Comparison of ENCODE assay signal across 10 mouse cellular contexts in genomic region chr16:78317960-78318359, GRCm38 (mm10). TPM values are rescaled to one million over a fixed set of nuclear protein-coding genes. Genes with fewer than 3 reads are reported as not detected.
DNase-seq lines count a peak whose midpoint lies in the region; ATAC-seq and TF ChIP-seq lines count a peak whose summit lies in the region.
"Had no signal": no experiment of that assay in that cellular context is flagged by ENCODE, and none has a peak within 500 bp of the region (broad histone marks: within the 10 kb centered on the region; RNA-seq: fewer than 3 reads in every experiment).

No protein-coding gene starts in this region.

- TF ChIP-seq CTCF in stomach, postnatal 0 days (IDR thresholded peaks at IDR 0.05; ENCODE audit: low read depth) = no peak

- no peaks in the 10 kb centered on the region for H3K9me3 ChIP-seq in heart, embryonic 10.5 days
- H3K9me3 ChIP-seq in liver, embryonic 13.5 days (replicated peaks) = no peaks in the 10 kb centered on the region
- H3K9me3 ChIP-seq in stomach, postnatal 0 days (ENCODE audit: control insufficient read depth, low read length) = no peaks in the 10 kb centered on the region
- H3K9me3 ChIP-seq: hindbrain, embryonic 15.5 days had no signal

- no peak overlapping the region for H3K4me2 ChIP-seq in liver, embryonic 13.5 days
- no peak overlapping the region for H3K4me2 ChIP-seq in stomach, postnatal 0 days (replicated peaks; ENCODE audit: low read depth)
- H3K4me2 ChIP-seq: hindbrain, embryonic 15.5 days had no signal

- 0 out of 2 replicates have a peak, but pooled peaks cover 2% of the 10 kb centered on the region for H3K36me3 ChIP-seq in heart, embryonic 10.5 days
- H3K36me3 ChIP-seq in liver, embryonic 13.5 days = no peaks in the 10 kb centered on the region
- H3K36me3 ChIP-seq in stomach, postnatal 0 days (ENCODE audit: control insufficient read depth, insufficient read depth, low read length) = no peaks in the 10 kb centered on the region
- H3K36me3 ChIP-seq: G1E; hindbrain, embryonic 15.5 days had no signal

- H3K4me1 ChIP-seq in heart, embryonic 10.5 days = peaks cover 68% of the 10 kb centered on the region
- peaks cover 5% of the 10 kb centered on the region; the same call in 1 of the 2 replicates for H3K4me1 ChIP-seq in liver, embryonic 13.5 days (replicated peaks)
- H3K4me1 ChIP-seq in stomach, postnatal 0 days (replicated peaks; ENCODE audit: control insufficient read depth, insufficient read depth) = no peaks in the 10 kb centered on the region

- no peak for TF ChIP-seq EP300 in stomach, postnatal 0 days (optimal IDR thresholded peaks at IDR 0.05)

- H3K9ac ChIP-seq in liver, embryonic 13.5 days = no peak overlapping the region
- no peak overlapping the region for H3K9ac ChIP-seq in stomach, postnatal 0 days (ENCODE audit: low read length)
- H3K9ac ChIP-seq: hindbrain, embryonic 15.5 days had no signal

- peak; percentile 49 for ATAC-seq in liver, embryonic 13.5 days (ENCODE audit: low read depth)
- peak; percentile 91 for ATAC-seq in stomach, postnatal 0 days (ENCODE audit: low FRiP score, low TSS enrichment)

- peak overlapping the region; percentile 72 for H3K27ac ChIP-seq in heart, embryonic 10.5 days
- no peak overlapping the region for H3K27ac ChIP-seq in liver, embryonic 13.5 days
- no peak overlapping the region; the same call in 1 of the 2 replicates for H3K27ac ChIP-seq in stomach, postnatal 0 days (replicated peaks)
- H3K27ac ChIP-seq: hindbrain, embryonic 15.5 days had no signal

- no peaks in the 10 kb centered on the region for H3K27me3 ChIP-seq in heart, embryonic 10.5 days (ENCODE audit: insufficient read depth, poor library complexity, severe bottlenecking)
- H3K27me3 ChIP-seq in liver, embryonic 13.5 days = no peaks in the 10 kb centered on the region
- no peaks in the 10 kb centered on the region for H3K27me3 ChIP-seq in stomach, postnatal 0 days (ENCODE audit: control insufficient read depth, insufficient read depth, low read length)
- H3K27me3 ChIP-seq: hindbrain, embryonic 15.5 days had no signal

- WGBS in heart, embryonic 10.5 days = 31% methylated on average over 7 of the region's 7 CpGs
- 34% methylated on average over 7 of the region's 7 CpGs for WGBS in liver, embryonic 13.5 days (ENCODE audit: insufficient replicate concordance)
- 37% methylated on average over 7 of the region's 7 CpGs for WGBS in stomach, postnatal 0 days

- peak; percentile 35 to 70 for DNase-seq in lung, adult 18-20 months
- no peak for DNase-seq in lung, postnatal 14 days
- DNase-seq in heart, embryonic 10.5 days (ENCODE audit: low spot score) = no peak
- DNase-seq in liver, embryonic 13.5 days = no peak
- DNase-seq in stomach, postnatal 0 days (ENCODE audit: low spot score) = peak; percentile 68
- DNase-seq in natural killer cell, adult 2 months (ENCODE audit: low spot score in 2 of 2) = no peak
- no peak for DNase-seq in right cerebral cortex, postnatal 4 days
- DNase-seq: thymus, adult 18-20 months had no signal

- H3K4me3 ChIP-seq in heart, embryonic 10.5 days = no peak overlapping the region
- H3K4me3 ChIP-seq in liver, embryonic 13.5 days (replicated peaks) = no peak overlapping the region
- no peak overlapping the region for H3K4me3 ChIP-seq in stomach, postnatal 0 days (ENCODE audit: low read depth, low read length)
- H3K4me3 ChIP-seq: hindbrain, embryonic 15.5 days had no signal

RNA-seq across cellular contexts. Expression of gene Cxadr, which starts 16.7 kb away (rescaled TPM):
- polyA plus RNA-seq in heart, embryonic 10.5 days (2016; fragmentation: Nextera tagmentation; extraction: Ambion mirVana) = 27.9 and 35.9 TPM in 2 replicates
- polyA plus RNA-seq in liver, embryonic 13.5 days (2015; fragmentation: Nextera tagmentation; extraction: Ambion mirVana) = 12.0 and 17.7 TPM in 2 replicates
- 56.4 and 62.1 TPM in 2 replicates for polyA plus RNA-seq in stomach, postnatal 0 days (2015; fragmentation: Nextera tagmentation; extraction: Ambion mirVana)
- polyA plus RNA-seq: G1E had no signal

RNA-seq across cellular contexts. Expression of gene Btg3, which starts 59.0 kb away (rescaled TPM):
- polyA plus RNA-seq in heart, embryonic 10.5 days (2016; fragmentation: Nextera tagmentation; extraction: Ambion mirVana) = 76.6 and 93.9 TPM in 2 replicates
- polyA plus RNA-seq in liver, embryonic 13.5 days (2015; fragmentation: Nextera tagmentation; extraction: Ambion mirVana) = 27.5 and 28.8 TPM in 2 replicates
- polyA plus RNA-seq in stomach, postnatal 0 days (2015; fragmentation: Nextera tagmentation; extraction: Ambion mirVana) = 50.4 and 53.5 TPM in 2 replicates

Comparison
In these comparisons a context has a peak if more than half of its experiments do, and no peak if none do; other contexts are left out.
1. DNase-seq: peak in lung, adult 18-20 months (2 of 2) and stomach, postnatal 0 days (single experiment); none in lung, postnatal 14 days (single experiment), heart, embryonic 10.5 days (single experiment), liver, embryonic 13.5 days (single experiment), natural killer cell, adult 2 months (0 of 2) and right cerebral cortex, postnatal 4 days (single experiment).